Mouse (Mus musculus) hindbrain, embryonic 16.5 days (tissue): ENCODE measurements around the gene Wdr4. TPM values are rescaled to one million over a fixed set of nuclear protein-coding genes. Genes with fewer than 3 reads are reported as not detected.

ENCODE experiments used
- ATAC-seq: fragments of 200-750 bp; cut with Nextera tagmentation; 2 replicates; pipeline ENCODE4 v1.8.0; 2017; ENCODE audit warnings: moderate TSS enrichment, moderate library complexity
- H3K27ac ChIP-seq: fragments of 300-500 bp; sonication (generic); 2 replicates; pipeline ENCODE4 v1.5.1; 2014; ENCODE audit warnings: low read depth, mild to moderate bottlenecking, control low read depth, low read length, moderate library complexity
- H3K27me3 ChIP-seq: fragments of 300-500 bp; sonication (generic); replicated peaks from 2 replicates; pipeline ENCODE4 v1.6.1; 2014; ENCODE audit warnings: low read length; ENCODE audit not compliant: control insufficient read depth, insufficient read depth
- H3K36me3 ChIP-seq: fragments of 300-500 bp; sonication (generic); 2 replicates; pipeline ENCODE4 v1.6.1; 2014; ENCODE audit warnings: mild to moderate bottlenecking, low read length, moderate library complexity, mixed read lengths; ENCODE audit not compliant: control insufficient read depth, insufficient read depth
- H3K4me1 ChIP-seq: fragments of 300-500 bp; sonication (generic); 2 replicates; pipeline ENCODE4 v1.6.1; 2014; ENCODE audit warnings: low read depth, low read length; ENCODE audit not compliant: control insufficient read depth, insufficient read depth
- H3K4me2 ChIP-seq: fragments of 300-500 bp; sonication (generic); 2 replicates; pipeline ENCODE4 v1.6.1; 2014; ENCODE audit warnings: mild to moderate bottlenecking, low read length, control low read depth, moderate library complexity
- H3K4me3 ChIP-seq: fragments of 300-500 bp; sonication (generic); 2 replicates; pipeline ENCODE4 v1.5.1; 2014; ENCODE audit warnings: mild to moderate bottlenecking, low read length, control low read depth, moderate library complexity
- H3K9ac ChIP-seq: fragments of 300-500 bp; sonication (generic); 2 replicates; pipeline ENCODE4 v1.6.1; 2014; ENCODE audit warnings: low read depth, mild to moderate bottlenecking, control low read depth, low read length, moderate library complexity
- H3K9me3 ChIP-seq: fragments of 300-500 bp; sonication (generic); 2 replicates; pipeline ENCODE4 v1.6.1; 2014; ENCODE audit warnings: mild to moderate bottlenecking, low read length, moderate library complexity; ENCODE audit not compliant: control insufficient read depth
- WGBS: fragments of 180-500 bp; shearing (Covaris S2); extraction: QIAGEN DNeasy Blood & Tissue Kit; methylation state at CpG from one replicate; pipeline ENCODE4 v1.1.7; 2014; 5-methylcytosine and 5-hydroxymethylcytosine counted together
- polyA plus RNA-seq: library from polyadenylated mRNA; unstranded; fragments of >200 nt; fragmentation: Nextera tagmentation; extraction: Ambion mirVana; gene quantifications from 2 replicates; pipeline ENCODE4 v1.2.1, GENCODE M21; 2015

Gene Wdr4
- polyA plus RNA-seq, 1 experiment from 2014 or later = 38.1 TPM

DNA sequence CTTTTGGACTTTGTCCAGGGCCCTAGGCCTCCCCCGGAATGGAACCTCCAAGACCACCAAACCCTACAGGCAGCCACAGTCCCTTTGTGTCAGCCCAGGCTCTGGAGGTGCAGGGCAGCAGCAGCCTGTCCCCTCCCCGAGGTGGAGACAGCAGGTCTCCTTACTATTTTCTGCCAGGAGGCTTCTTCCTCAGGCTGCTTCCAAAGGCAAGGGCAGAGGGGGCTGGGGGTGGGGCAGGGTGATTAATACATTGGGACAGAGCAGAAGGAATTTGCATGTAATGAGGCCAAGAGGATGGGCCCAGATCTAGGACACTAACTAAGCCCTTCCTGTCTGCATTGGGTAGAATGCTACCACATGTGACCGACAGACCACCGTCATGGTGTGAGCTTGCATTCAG, 59.4 kb downstream of the Wdr4 start:
- 59% methylated on average over 4 of the region's 4 CpGs for WGBS

GRCm38 (mm10) chr17:31456723-31457567, 62.8 kb downstream of the Wdr4 start:
- no peaks in the 10 kb centered on the region for H3K27me3 ChIP-seq
- WGBS = 68% methylated on average over 18 of the region's 18 CpGs
- H3K9ac ChIP-seq = no peak overlapping the region
- H3K4me2 ChIP-seq = no peak overlapping the region
- no peak overlapping the region for H3K4me3 ChIP-seq
- H3K9me3 ChIP-seq = no peaks in the 10 kb centered on the region; the same call in 1 of the 2 replicates
- H3K36me3 ChIP-seq = peaks cover 8% of the 10 kb centered on the region
- peak overlapping the region; percentile 44; the same call in 1 of the 2 replicates for H3K27ac ChIP-seq
- peak; percentile 53; the same call in 1 of the 2 replicates for ATAC-seq
- peaks cover 5% of the 10 kb centered on the region; the same call in 1 of the 2 replicates for H3K4me1 ChIP-seq

More for the DNA sequence above, 59.4 kb downstream of the Wdr4 start:
- Histone ChIP-seq H3K9me3 (no peaks in the 10 kb centered on the region), H3K27me3 (no peaks in the 10 kb centered on the region), H3K36me3 (peaks cover 5% of the 10 kb centered on the region), H3K9ac (no peak overlapping the region), H3K27ac (no peak overlapping the region), H3K4me2 (no peak overlapping the region), H3K4me3 (no peak overlapping the region), H3K4me1 (peaks cover 8% of the 10 kb centered on the region; the same call in 1 of the 2 replicates)
- ATAC-seq = no peak

- no peaks in the 10 kb centered on the region for H3K27me3 ChIP-seq
- H3K4me2 ChIP-seq = no peak overlapping the region
- no peak overlapping the region for H3K9ac ChIP-seq
- H3K4me1 ChIP-seq = peaks cover 18% of the 10 kb centered on the region
- H3K36me3 ChIP-seq = peaks cover 8% of the 10 kb centered on the region
- no peak for ATAC-seq
- WGBS = 92% methylated on average over 9 of the region's 9 CpGs
- no peak overlapping the region for H3K4me3 ChIP-seq
- H3K9me3 ChIP-seq = no peaks in the 10 kb centered on the region; the same call in 1 of the 2 replicates
- H3K27ac ChIP-seq = no peak overlapping the region
Observed at GRCm38 (mm10) chr17:31454056-31454455, 65.7 kb downstream of the Wdr4 start.

DNA sequence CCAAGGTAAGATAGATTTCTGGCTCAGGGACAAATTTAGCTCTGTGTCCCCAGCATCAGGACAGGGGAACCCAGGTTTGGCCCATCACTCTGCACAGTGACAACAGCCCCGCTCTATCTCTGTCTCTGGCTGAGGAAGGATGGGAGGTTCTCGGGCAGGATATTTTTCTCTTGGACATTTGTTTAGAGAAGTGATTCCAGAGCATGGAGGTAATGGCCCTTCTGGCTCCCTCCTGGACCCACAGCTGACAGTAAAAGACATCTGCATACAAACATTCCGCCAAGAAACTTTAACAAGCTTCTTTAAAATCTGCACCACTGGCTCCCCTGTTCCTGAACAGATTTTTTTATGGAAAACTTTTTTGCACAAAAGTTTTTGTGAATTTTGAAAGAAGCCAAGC, 66.3 kb downstream of the Wdr4 start:
- H3K27me3 ChIP-seq = no peaks in the 10 kb centered on the region
- no peak overlapping the region for H3K4me2 ChIP-seq
- no peak overlapping the region for H3K27ac ChIP-seq
- 83% methylated on average over 3 of the region's 3 CpGs for WGBS
- no peak overlapping the region for H3K4me3 ChIP-seq
- ATAC-seq = no peak
- no peak overlapping the region for H3K9ac ChIP-seq
- H3K9me3 ChIP-seq = no peaks in the 10 kb centered on the region; the same call in 1 of the 2 replicates
- H3K4me1 ChIP-seq = peaks cover 18% of the 10 kb centered on the region
- H3K36me3 ChIP-seq = peaks cover 8% of the 10 kb centered on the region

- Histone ChIP-seq H3K27ac (no peak overlapping the region), H3K4me2 (no peak overlapping the region), H3K27me3 (no peaks in the 10 kb centered on the region), H3K36me3 (peaks cover 8% of the 10 kb centered on the region), H3K9me3 (no peaks in the 10 kb centered on the region; the same call in 1 of the 2 replicates), H3K4me1 (peaks cover 18% of the 10 kb centered on the region), H3K9ac (no peak overlapping the region), H3K4me3 (no peak overlapping the region)
- no peak for ATAC-seq
- 79% methylated on average over 2 of the region's 2 CpGs for WGBS
Observed at GRCm38 (mm10) chr17:31452816-31453215, 67.0 kb downstream of the Wdr4 start.

DNA sequence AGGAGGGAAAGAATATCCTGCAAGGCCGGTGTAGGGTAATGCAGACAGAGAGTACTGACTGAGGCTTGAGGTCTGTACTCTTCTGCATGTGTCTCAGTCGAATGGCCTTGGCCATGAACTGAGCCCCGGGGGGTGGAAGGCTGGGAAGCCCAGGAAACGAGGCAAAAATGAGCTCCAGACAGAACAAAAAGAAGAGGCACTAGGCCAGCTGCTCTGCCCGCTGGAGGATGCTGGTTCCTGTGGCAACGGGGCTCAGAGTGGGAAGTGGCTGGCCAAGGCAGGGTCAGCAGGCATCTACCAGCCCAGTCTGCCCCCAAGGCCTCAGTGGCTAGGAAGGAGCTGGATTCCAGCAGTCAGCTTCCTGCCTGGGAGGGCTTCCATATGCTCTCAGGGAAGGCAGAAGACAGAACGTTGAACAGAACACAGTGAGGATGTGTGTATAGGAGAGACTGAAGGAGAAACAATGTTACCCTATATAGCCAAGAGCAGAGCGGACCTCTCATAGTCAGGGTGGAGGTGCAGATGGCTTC, 68.5 kb downstream of the Wdr4 start:
- H3K27me3 ChIP-seq = no peaks in the 10 kb centered on the region
- H3K9me3 ChIP-seq = no peaks in the 10 kb centered on the region; the same call in 1 of the 2 replicates
- H3K36me3 ChIP-seq = peaks cover 9% of the 10 kb centered on the region
- peaks cover 12% of the 10 kb centered on the region for H3K4me1 ChIP-seq
- ATAC-seq = peak; percentile 89
- H3K4me2 ChIP-seq = no peak overlapping the region
- peak overlapping the region; percentile 64 for H3K27ac ChIP-seq
- 0 out of 2 replicates have a peak overlapping the region, but pooled peaks have one; percentile 2 for H3K9ac ChIP-seq
- 19% methylated on average over 8 of the region's 8 CpGs for WGBS
- no peak overlapping the region for H3K4me3 ChIP-seq

- ATAC-seq = peak; percentile 66
- Histone ChIP-seq H3K9ac (no peak overlapping the region), H3K9me3 (no peaks in the 10 kb centered on the region; the same call in 1 of the 2 replicates), H3K4me1 (peaks cover 12% of the 10 kb centered on the region), H3K4me2 (no peak overlapping the region), H3K27me3 (no peaks in the 10 kb centered on the region), H3K27ac (peak overlapping the region; percentile 64), H3K36me3 (peaks cover 9% of the 10 kb centered on the region), H3K4me3 (no peak overlapping the region)
- WGBS = 40% methylated on average over 3 of the region's 3 CpGs
Observed at GRCm38 (mm10) chr17:31450206-31450605, 69.6 kb downstream of the Wdr4 start.

GRCm38 (mm10) chr17:31448519-31448918, 71.3 kb downstream of the Wdr4 start:
- Histone ChIP-seq H3K4me3 (no peak overlapping the region), H3K36me3 (peaks cover 6% of the 10 kb centered on the region), H3K9me3 (no peaks in the 10 kb centered on the region), H3K27me3 (no peaks in the 10 kb centered on the region), H3K4me1 (peaks cover 12% of the 10 kb centered on the region), H3K4me2 (no peak overlapping the region), H3K9ac (no peak overlapping the region), H3K27ac (no peak overlapping the region)
- no peak for ATAC-seq
- WGBS = 79% methylated on average over 1 of the region's 1 CpGs

DNA sequence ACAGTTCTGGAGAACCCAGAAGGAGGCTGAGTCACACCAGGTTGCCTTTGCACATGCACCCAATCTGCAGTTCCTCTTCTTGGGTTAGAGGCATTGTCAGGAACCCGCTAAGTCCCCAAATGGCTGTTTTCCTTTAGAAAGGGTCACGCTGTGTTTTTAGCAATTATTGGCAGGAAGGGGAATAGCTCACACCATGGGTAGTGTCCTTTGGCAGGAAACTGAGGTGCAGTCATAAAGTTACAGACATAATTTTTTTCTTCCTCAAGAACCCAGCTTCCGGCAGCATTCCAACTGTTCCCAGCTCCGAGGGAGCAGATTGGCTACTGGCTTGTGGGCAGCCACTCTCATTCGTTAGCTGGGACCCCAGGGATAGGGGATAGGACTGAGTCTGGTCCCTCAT, 72.0 kb downstream of the Wdr4 start:
- H3K27ac ChIP-seq = no peak overlapping the region
- WGBS = 78% methylated on average over 5 of the region's 5 CpGs
- ATAC-seq = no peak

More for the DNA sequence above, 72.0 kb downstream of the Wdr4 start:
- H3K9ac ChIP-seq = no peak overlapping the region
- H3K36me3 ChIP-seq = peaks cover 6% of the 10 kb centered on the region
- H3K4me2 ChIP-seq = no peak overlapping the region
- no peaks in the 10 kb centered on the region for H3K9me3 ChIP-seq
- H3K4me3 ChIP-seq = no peak overlapping the region
- no peaks in the 10 kb centered on the region for H3K27me3 ChIP-seq
- H3K4me1 ChIP-seq = peaks cover 12% of the 10 kb centered on the region
